In the genomic region with DNA sequence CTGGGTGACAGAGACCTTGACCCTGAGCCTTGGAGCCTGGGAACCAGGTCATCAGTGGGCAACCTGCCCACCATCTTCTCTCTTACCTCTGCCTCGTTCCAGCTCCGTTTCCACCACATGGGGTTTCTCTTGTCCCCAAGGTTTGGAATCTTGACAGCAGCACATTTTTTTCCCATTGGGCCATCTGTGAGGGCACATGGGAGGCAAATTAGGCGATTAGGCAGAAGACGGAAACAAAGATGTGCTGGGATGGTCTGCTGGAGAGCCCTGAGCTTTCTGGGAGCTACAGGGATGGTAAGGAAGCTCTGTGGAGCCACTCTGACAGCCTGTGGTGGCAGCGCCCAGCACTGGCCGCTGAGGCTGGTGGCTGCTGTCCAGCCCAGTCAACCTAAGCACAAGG, we compare ENCODE assay signal across 25 mouse cellular contexts.
DNase-seq lines count a peak whose midpoint lies in the region; ATAC-seq and TF ChIP-seq lines count a peak whose summit lies in the region.
"Had no signal": no experiment of that assay in that cellular context is flagged by ENCODE, and none has a peak within 500 bp of the region (broad histone marks: within the 10 kb centered on the region; RNA-seq: fewer than 3 reads in every experiment).

No protein-coding gene starts in this region.

- H3K4me3 ChIP-seq in forebrain, embryonic 13.5 days: no peak overlapping the region
- H3K4me3 ChIP-seq in forebrain, postnatal 0 days (ENCODE audit: low read depth, low read length): no peak overlapping the region
- no peak overlapping the region for H3K4me3 ChIP-seq in left cerebral cortex, adult 2 months
- no peak overlapping the region for H3K4me3 ChIP-seq in cerebellum, adult 2 months (replicated peaks; ENCODE audit: insufficient read depth, low read depth, low read length)
- H3K4me3 ChIP-seq: heart, embryonic 12.5 days; limb, embryonic 12.5 days; liver, embryonic 12.5 days; neural tube, embryonic 12.5 days had no signal

- H3K4me2 ChIP-seq in forebrain, embryonic 13.5 days: no peak overlapping the region
- H3K4me2 ChIP-seq in forebrain, postnatal 0 days (ENCODE audit: low read depth): no peak overlapping the region
- H3K4me2 ChIP-seq: heart, embryonic 12.5 days; limb, embryonic 12.5 days; liver, embryonic 12.5 days; lung, embryonic 14.5 days; neural tube, embryonic 12.5 days had no signal

- TF ChIP-seq CTCF in forebrain, postnatal 0 days (IDR thresholded peaks at IDR 0.05; ENCODE audit: low read depth): no peak
- TF ChIP-seq CTCF in left cerebral cortex, adult 2 months (IDR thresholded peaks at IDR 0.05): no peak
- no peak for TF ChIP-seq CTCF in cerebellum, adult 2 months (IDR thresholded peaks at IDR 0.05; ENCODE audit: borderline replicate concordance, insufficient read depth, low read depth, low read length)

- 73% methylated on average over 6 of the region's 6 CpGs for WGBS in forebrain, embryonic 13.5 days
- 49% methylated on average over 6 of the region's 6 CpGs for WGBS in forebrain, postnatal 0 days
- WGBS in cerebellum, adult 2 months: 7% methylated on average over 6 of the region's 6 CpGs

- H3K4me1 ChIP-seq in forebrain, embryonic 13.5 days: peaks cover 17% of the 10 kb centered on the region; the same call in 1 of the 2 replicates
- H3K4me1 ChIP-seq in forebrain, postnatal 0 days (ENCODE audit: insufficient read depth): no peaks in the 10 kb centered on the region
- peaks cover 15% of the 10 kb centered on the region; the same call in 1 of the 2 replicates for H3K4me1 ChIP-seq in cerebellum, adult 2 months (ENCODE audit: control insufficient read depth, insufficient read depth, low read length)
- H3K4me1 ChIP-seq: heart, embryonic 12.5 days; limb, embryonic 12.5 days; liver, embryonic 12.5 days; neural tube, embryonic 12.5 days had no signal

- H3K36me3 ChIP-seq in forebrain, embryonic 13.5 days (ENCODE audit: poor library complexity, severe bottlenecking): no peaks in the 10 kb centered on the region
- no peaks in the 10 kb centered on the region for H3K36me3 ChIP-seq in forebrain, postnatal 0 days (ENCODE audit: insufficient read depth)
- H3K36me3 ChIP-seq: heart, embryonic 12.5 days; limb, embryonic 12.5 days; liver, embryonic 12.5 days; neural tube, embryonic 12.5 days had no signal

- no peak for TF ChIP-seq POLR2A in cerebellum, adult 2 months (IDR thresholded peaks at IDR 0.05; ENCODE audit: borderline replicate concordance, insufficient read depth, low read length)

- no peak for DNase-seq in forebrain, postnatal 0 days
- peak; percentile 53 for DNase-seq in left cerebral cortex, postnatal 4 days
- DNase-seq in left cerebral cortex, adult 2 months (ENCODE audit: extremely low spot score in 1 of 2, low spot score in 2 of 2): no peak
- peak; percentile 86 to 92 for DNase-seq in cerebellum, adult 2 months
- peak; percentile 78 to 86 for DNase-seq in cerebellum, postnatal 36 days
- no peak for DNase-seq in urinary bladder, postnatal 36 days (ENCODE audit: low spot score in 2 of 2)
- no peak for DNase-seq in retina, embryonic 14.5 days (ENCODE audit: low spot score)
- DNase-seq: adrenal gland, postnatal 25 days; gastrocnemius, postnatal 10 days; heart, adult 11 months; heart, postnatal 14 days; kidney, adult 2 months; kidney, postnatal 25 days; layer of hippocampus, adult 9-11 months; lung, embryonic 14.5 days; lung, postnatal 36 days; spleen, adult 18-20 months; thymus, postnatal 25 days had no signal

- H3K27ac ChIP-seq in forebrain, embryonic 13.5 days: peak overlapping the region; percentile 14; the same call in 1 of the 2 replicates
- no peak overlapping the region for H3K27ac ChIP-seq in forebrain, postnatal 0 days (ENCODE audit: low read depth, low read length)
- no peak overlapping the region for H3K27ac ChIP-seq in left cerebral cortex, adult 2 months
- H3K27ac ChIP-seq in cerebellum, adult 2 months (ENCODE audit: insufficient read depth, low read length): no peak overlapping the region
- H3K27ac ChIP-seq: limb, embryonic 12.5 days; liver, embryonic 12.5 days; neural tube, embryonic 12.5 days had no signal

- no peak overlapping the region for H3K9ac ChIP-seq in forebrain, embryonic 13.5 days
- H3K9ac ChIP-seq in forebrain, postnatal 0 days: no peak overlapping the region
- H3K9ac ChIP-seq: heart, embryonic 12.5 days; limb, embryonic 12.5 days; liver, embryonic 12.5 days; lung, embryonic 14.5 days; neural tube, embryonic 12.5 days had no signal

- no peak for ATAC-seq in forebrain, embryonic 13.5 days
- ATAC-seq in forebrain, postnatal 0 days: no peak
- ATAC-seq: activated CD4-positive, CD25-positive, alpha-beta regulatory T cell, adult 4 months; CD4-positive, CD25-positive, alpha-beta regulatory T cell, adult 4 months; liver, embryonic 12.5 days had no signal

- H3K27me3 ChIP-seq in forebrain, embryonic 13.5 days: no peaks in the 10 kb centered on the region
- no peaks in the 10 kb centered on the region for H3K27me3 ChIP-seq in forebrain, postnatal 0 days (ENCODE audit: insufficient read depth, low read length)
- H3K27me3 ChIP-seq in cerebellum, adult 2 months (ENCODE audit: control insufficient read depth, insufficient read depth, low read length): no peaks in the 10 kb centered on the region
- H3K27me3 ChIP-seq: limb, embryonic 12.5 days; liver, embryonic 12.5 days; neural tube, embryonic 12.5 days had no signal

- intact Hi-C loops in left cerebral cortex, postnatal 4 days (cut with DNase I): no loop called here
- intact Hi-C loops in left cerebral cortex, adult 2 months (cut with DNase I): no loop called here

- no peaks in the 10 kb centered on the region for H3K9me3 ChIP-seq in forebrain, embryonic 13.5 days (replicated peaks)
- H3K9me3 ChIP-seq in forebrain, postnatal 0 days (ENCODE audit: low read length): no peaks in the 10 kb centered on the region
- H3K9me3 ChIP-seq: heart, embryonic 12.5 days; limb, embryonic 12.5 days; liver, embryonic 12.5 days; neural tube, embryonic 12.5 days had no signal

Comparison
In these comparisons a context has a peak if more than half of its experiments do, and no peak if none do; other contexts are left out.
1. DNase-seq: peak in left cerebral cortex, postnatal 4 days (single experiment), cerebellum, adult 2 months (2 of 2) and cerebellum, postnatal 36 days (2 of 2); none in forebrain, postnatal 0 days (single experiment), left cerebral cortex, adult 2 months (0 of 2), urinary bladder, postnatal 36 days (0 of 2) and retina, embryonic 14.5 days (single experiment).